Mouse (Mus musculus): ENCODE results near the gene C5ar1. TPM values are rescaled to one million over a fixed set of nuclear protein-coding genes. Genes with fewer than 3 reads are reported as not detected.

Gene C5ar1
- polyA plus RNA-seq, 1 experiment from 2014 or later = 1.1 TPM

DNA sequence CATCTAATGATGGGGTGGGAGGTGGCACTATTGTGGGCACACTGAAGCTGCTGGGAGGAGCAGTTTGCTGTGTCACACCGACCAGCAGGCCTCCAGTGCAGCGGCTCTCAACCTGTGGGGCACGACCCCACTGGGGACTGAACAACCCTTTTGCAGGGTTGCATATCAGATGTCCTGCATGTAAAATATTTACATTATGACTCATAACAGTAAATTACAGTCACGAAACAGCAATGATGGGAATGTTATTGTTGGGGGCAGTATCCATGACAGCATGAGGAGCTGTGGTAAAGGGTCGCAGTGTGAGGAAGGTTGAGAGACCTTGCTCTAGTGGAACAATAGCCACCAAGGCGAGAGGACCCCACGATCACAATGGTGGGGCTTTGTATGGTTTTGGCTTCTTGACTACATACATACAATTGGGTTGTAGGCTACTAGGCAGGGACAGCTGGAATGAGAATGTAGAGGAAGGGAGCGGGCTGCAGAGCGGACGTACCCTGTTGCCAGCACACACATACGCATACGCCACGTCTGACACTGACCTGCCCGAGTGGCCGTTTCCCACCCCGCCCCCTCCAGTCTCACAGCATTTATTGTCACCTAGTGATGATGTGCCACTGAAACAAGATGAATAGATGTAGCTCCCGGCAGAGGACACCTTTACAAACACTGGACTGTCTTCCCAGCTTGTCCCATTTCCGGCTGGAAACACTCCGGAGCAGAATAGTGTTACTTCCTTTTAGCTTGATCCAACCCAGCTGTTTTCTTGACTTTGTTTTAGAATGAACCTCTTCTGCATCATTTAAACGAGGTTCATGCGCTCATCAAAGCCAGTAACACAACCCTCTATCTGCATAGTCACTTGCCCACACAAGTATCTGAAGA, 50.3 kb downstream of the C5ar1 start:
- Histone ChIP-seq H3K4me3 (no peak overlapping the region), H3K27me3 (no peaks in the 10 kb centered on the region), H3K9me3 (no peaks in the 10 kb centered on the region), H3K4me1 (no peaks in the 10 kb centered on the region), H3K4me2 (replicated peaks) (no peak overlapping the region), H3K9ac (no peak overlapping the region), H3K27ac (no peak overlapping the region), H3K36me3 (peaks cover 70% of the 10 kb centered on the region)
- WGBS = 85% methylated on average over 21 of the region's 21 CpGs
- no peak for ATAC-seq (ENCODE audit: insufficient number of reproducible peaks, insufficient read depth, low FRiP score, low TSS enrichment)

- Histone ChIP-seq H3K9ac (no peak overlapping the region), H3K4me2 (replicated peaks) (no peak overlapping the region), H3K27me3 (no peaks in the 10 kb centered on the region), H3K9me3 (no peaks in the 10 kb centered on the region), H3K36me3 (peaks cover 70% of the 10 kb centered on the region), H3K4me1 (no peaks in the 10 kb centered on the region), H3K27ac (no peak overlapping the region), H3K4me3 (no peak overlapping the region)
- WGBS = 83% methylated on average over 10 of the region's 10 CpGs
- no peak for ATAC-seq (ENCODE audit: insufficient number of reproducible peaks, insufficient read depth, low FRiP score, low TSS enrichment)
These were observed 51.8 kb downstream of the C5ar1 start for GRCm38 (mm10) chr7:16207496-16207895.

DNA sequence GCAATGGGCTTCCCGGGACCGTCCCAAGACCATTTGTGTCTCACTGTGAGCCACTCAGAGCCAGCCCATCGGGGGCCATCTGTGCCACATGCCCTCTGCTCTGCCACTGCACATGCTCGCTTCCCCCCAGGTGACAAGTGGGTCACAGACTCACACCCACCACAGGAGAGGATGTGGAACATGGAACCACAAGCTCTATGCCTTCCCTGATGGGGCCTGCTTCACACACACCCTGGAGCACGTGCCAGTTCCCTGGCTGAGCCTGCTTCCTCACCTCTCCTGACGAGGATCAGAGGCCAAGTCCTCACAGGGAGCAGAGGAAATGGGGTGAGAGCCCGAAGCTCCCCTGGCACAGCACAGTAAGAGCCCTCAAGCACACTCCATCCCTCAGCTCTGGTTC, 52.3 kb downstream of the C5ar1 start:
- no peak overlapping the region for H3K27ac ChIP-seq
- H3K4me2 ChIP-seq (replicated peaks) = no peak overlapping the region
- WGBS = 88% methylated on average over 7 of the region's 7 CpGs
- no peak overlapping the region for H3K9ac ChIP-seq
- no peaks in the 10 kb centered on the region for H3K9me3 ChIP-seq
- H3K36me3 ChIP-seq = peaks cover 73% of the 10 kb centered on the region
- H3K4me1 ChIP-seq = no peaks in the 10 kb centered on the region
- no peak overlapping the region for H3K4me3 ChIP-seq
- H3K27me3 ChIP-seq = no peaks in the 10 kb centered on the region
- no peak for ATAC-seq (ENCODE audit: insufficient number of reproducible peaks, insufficient read depth, low FRiP score, low TSS enrichment)

DNA sequence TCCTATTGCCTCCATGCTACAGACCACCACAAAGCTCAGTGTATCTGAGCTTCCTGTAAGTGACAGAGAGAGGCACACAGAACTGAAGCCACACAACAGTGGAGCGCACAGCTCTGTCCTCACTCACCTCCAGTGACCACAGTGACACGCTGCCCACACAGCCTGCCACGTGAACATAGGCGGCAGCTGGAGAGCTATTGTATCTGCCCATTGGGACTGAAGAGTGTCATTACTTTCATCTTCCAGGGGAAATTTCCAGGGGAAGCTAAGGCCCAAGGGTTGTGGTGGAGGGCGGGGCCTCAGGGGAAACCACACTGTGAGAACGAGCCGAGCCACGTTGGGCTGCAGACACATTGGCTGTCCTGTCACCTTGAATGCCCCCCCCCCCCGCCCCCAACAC, 54.5 kb downstream of the C5ar1 start:
- no peaks in the 10 kb centered on the region for H3K4me1 ChIP-seq
- no peaks in the 10 kb centered on the region for H3K27me3 ChIP-seq
- no peak overlapping the region for H3K27ac ChIP-seq
- H3K4me2 ChIP-seq (replicated peaks) = no peak overlapping the region
- no peak overlapping the region for H3K9ac ChIP-seq
- H3K9me3 ChIP-seq = no peaks in the 10 kb centered on the region
- no peak for ATAC-seq (ENCODE audit: insufficient number of reproducible peaks, insufficient read depth, low FRiP score, low TSS enrichment)
- H3K36me3 ChIP-seq = peaks cover 79% of the 10 kb centered on the region
- 82% methylated on average over 9 of the region's 9 CpGs for WGBS
- H3K4me3 ChIP-seq = no peak overlapping the region

DNA sequence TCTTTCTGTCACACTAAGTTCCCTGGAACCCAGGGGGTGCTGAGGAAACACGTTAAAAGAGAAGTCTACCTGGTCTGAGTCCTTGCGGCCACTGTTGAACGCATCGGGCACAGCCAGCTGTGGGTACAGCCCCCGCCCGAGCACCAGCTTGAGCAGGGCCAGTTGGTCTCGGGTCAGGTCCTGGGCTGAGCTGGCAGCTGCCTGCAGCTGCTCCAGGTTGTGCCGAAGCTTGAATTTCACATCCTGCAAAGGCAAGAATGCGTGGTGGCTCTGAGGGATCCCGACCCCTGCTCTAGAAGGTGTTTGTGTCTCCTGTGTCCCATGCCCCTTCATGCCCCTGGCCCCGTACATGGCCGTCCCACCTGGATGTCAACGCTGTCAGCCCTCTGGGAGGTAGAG, 55.8 kb downstream of the C5ar1 start:
- Histone ChIP-seq H3K9ac (no peak overlapping the region), H3K4me2 (replicated peaks) (no peak overlapping the region), H3K27ac (no peak overlapping the region), H3K9me3 (no peaks in the 10 kb centered on the region), H3K4me3 (no peak overlapping the region), H3K4me1 (no peaks in the 10 kb centered on the region), H3K36me3 (peaks cover 80% of the 10 kb centered on the region), H3K27me3 (no peaks in the 10 kb centered on the region)
- no peak for ATAC-seq (ENCODE audit: insufficient number of reproducible peaks, insufficient read depth, low FRiP score, low TSS enrichment)
- 88% methylated on average over 13 of the region's 13 CpGs for WGBS

- Histone ChIP-seq H3K27me3 (no peaks in the 10 kb centered on the region), H3K4me3 (no peak overlapping the region), H3K27ac (no peak overlapping the region), H3K9me3 (no peaks in the 10 kb centered on the region), H3K4me2 (replicated peaks) (no peak overlapping the region), H3K9ac (no peak overlapping the region), H3K36me3 (peaks cover 84% of the 10 kb centered on the region), H3K4me1 (no peaks in the 10 kb centered on the region)
- no peak for ATAC-seq (ENCODE audit: insufficient number of reproducible peaks, insufficient read depth, low FRiP score, low TSS enrichment)
- WGBS = 85% methylated on average over 15 of the region's 15 CpGs
These were observed 56.4 kb downstream of the C5ar1 start for GRCm38 (mm10) chr7:16202756-16203504.

- Histone ChIP-seq H3K9me3 (no peaks in the 10 kb centered on the region), H3K4me1 (no peaks in the 10 kb centered on the region), H3K27ac (no peak overlapping the region), H3K9ac (no peak overlapping the region), H3K4me3 (no peak overlapping the region), H3K4me2 (replicated peaks) (no peak overlapping the region), H3K27me3 (no peaks in the 10 kb centered on the region), H3K36me3 (peaks cover 88% of the 10 kb centered on the region)
- 83% methylated on average over 6 of the region's 6 CpGs for WGBS
- no peak for ATAC-seq (ENCODE audit: insufficient number of reproducible peaks, insufficient read depth, low FRiP score, low TSS enrichment)
These were observed 58.2 kb downstream of the C5ar1 start for GRCm38 (mm10) chr7:16201136-16201535.

GRCm38 (mm10) chr7:16198540-16198939, 60.8 kb downstream of the C5ar1 start:
- Histone ChIP-seq H3K9ac (no peak overlapping the region), H3K27me3 (no peaks in the 10 kb centered on the region), H3K4me3 (no peak overlapping the region), H3K9me3 (no peaks in the 10 kb centered on the region), H3K36me3 (peaks cover 80% of the 10 kb centered on the region), H3K4me1 (no peaks in the 10 kb centered on the region), H3K27ac (no peak overlapping the region), H3K4me2 (replicated peaks) (no peak overlapping the region)
- no peak for ATAC-seq (ENCODE audit: insufficient number of reproducible peaks, insufficient read depth, low FRiP score, low TSS enrichment)
- 87% methylated on average over 11 of the region's 11 CpGs for WGBS

GRCm38 (mm10) chr7:16197166-16197565, 62.2 kb downstream of the C5ar1 start:
- H3K27ac ChIP-seq = no peak overlapping the region
- no peaks in the 10 kb centered on the region for H3K4me1 ChIP-seq
- H3K9ac ChIP-seq = no peak overlapping the region
- no peak overlapping the region for H3K4me3 ChIP-seq
- H3K27me3 ChIP-seq = no peaks in the 10 kb centered on the region
- no peak overlapping the region for H3K4me2 ChIP-seq (replicated peaks)
- 76% methylated on average over 5 of the region's 5 CpGs for WGBS
- no peak; the same call in 1 of the 2 replicates for ATAC-seq (ENCODE audit: insufficient number of reproducible peaks, insufficient read depth, low FRiP score, low TSS enrichment)
- no peaks in the 10 kb centered on the region for H3K9me3 ChIP-seq
- peaks cover 67% of the 10 kb centered on the region for H3K36me3 ChIP-seq

Other genes starting within 250 kb of the C5ar1 start
- gene Bicra, start 211.6 kb downstream of the C5ar1 start, polyA plus RNA-seq (2016; fragmentation: Nextera tagmentation; extraction: Ambion mirVana) = 10.2 and 10.4 TPM in 2 replicates
- gene Zfp541, start 197.7 kb downstream of the C5ar1 start, polyA plus RNA-seq (2016; fragmentation: Nextera tagmentation; extraction: Ambion mirVana) = 0.05 and 0.18 TPM in 2 replicates
- gene Napa, start 161.1 kb downstream of the C5ar1 start, polyA plus RNA-seq (2016; fragmentation: Nextera tagmentation; extraction: Ambion mirVana) = 206 and 217 TPM in 2 replicates
- 38.7 and 41.4 TPM in 2 replicates for gene Kptn, start 139.6 kb downstream of the C5ar1 start, polyA plus RNA-seq (2016; fragmentation: Nextera tagmentation; extraction: Ambion mirVana)
- 0.49 and 0.55 TPM in 2 replicates for gene Slc8a2, start 129.7 kb downstream of the C5ar1 start, polyA plus RNA-seq (2016; fragmentation: Nextera tagmentation; extraction: Ambion mirVana)
- 48.8 and 58.5 TPM in 2 replicates for gene Meis3, start 84.5 kb downstream of the C5ar1 start, polyA plus RNA-seq (2016; fragmentation: Nextera tagmentation; extraction: Ambion mirVana)
- 16.6 and 18.2 TPM in 2 replicates for gene Dhx34, start 37.5 kb downstream of the C5ar1 start, polyA plus RNA-seq (2016; fragmentation: Nextera tagmentation; extraction: Ambion mirVana)
- gene C5ar2, start 15.4 kb downstream of the C5ar1 start, polyA plus RNA-seq (2016; fragmentation: Nextera tagmentation; extraction: Ambion mirVana) = 0.09 TPM in 1 of 2 replicates, not detected in the other
- 22.8 and 24.8 TPM in 2 replicates for gene Inafm1, start 14.1 kb upstream of the C5ar1 start, polyA plus RNA-seq (2016; fragmentation: Nextera tagmentation; extraction: Ambion mirVana)
- gene Ccdc9, start 27.3 kb upstream of the C5ar1 start, polyA plus RNA-seq (2016; fragmentation: Nextera tagmentation; extraction: Ambion mirVana) = 45.7 and 49.2 TPM in 2 replicates
- 7.4 and 8.5 TPM in 2 replicates for gene Bbc3, start 48.9 kb upstream of the C5ar1 start, polyA plus RNA-seq (2016; fragmentation: Nextera tagmentation; extraction: Ambion mirVana)
- gene Sae1, start 128.3 kb upstream of the C5ar1 start, polyA plus RNA-seq (2016; fragmentation: Nextera tagmentation; extraction: Ambion mirVana) = 386 and 405 TPM in 2 replicates
- 25.5 and 26.1 TPM in 2 replicates for gene Zc3h4, start 141.4 kb upstream of the C5ar1 start, polyA plus RNA-seq (2016; fragmentation: Nextera tagmentation; extraction: Ambion mirVana)
- gene Tmem160, start 193.2 kb upstream of the C5ar1 start, polyA plus RNA-seq (2016; fragmentation: Nextera tagmentation; extraction: Ambion mirVana) = 57.7 and 66.8 TPM in 2 replicates
- gene Npas1, start 218.2 kb upstream of the C5ar1 start, polyA plus RNA-seq (2016; fragmentation: Nextera tagmentation; extraction: Ambion mirVana) = 0.72 and 0.85 TPM in 2 replicates